Comparison of ENCODE assay signal across 25 mouse cellular contexts in the genomic region with DNA sequence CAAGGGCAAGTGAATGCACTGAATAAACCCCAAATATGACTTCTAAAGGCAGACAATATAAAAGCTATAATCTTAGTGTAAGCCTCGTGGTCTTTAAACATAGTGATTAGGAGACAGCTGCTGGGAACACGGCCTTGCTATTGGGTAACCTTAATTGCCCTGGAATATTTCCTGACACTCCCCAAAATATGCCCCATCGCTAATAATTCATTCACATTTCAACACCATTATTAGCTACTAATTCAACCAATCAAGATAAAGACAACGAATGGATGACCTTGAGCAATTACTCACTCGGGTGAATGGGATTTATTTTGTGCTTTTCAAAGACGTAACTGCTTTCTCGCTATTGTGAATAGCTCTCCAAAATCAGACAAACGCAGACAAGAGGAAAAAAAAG.
A peak's percentile ranks its signal among the peaks of the same experiment; 100 is the strongest.
DNase-seq lines count a peak whose midpoint lies in the region; ATAC-seq and TF ChIP-seq lines count a peak whose summit lies in the region.
"Had no signal": no experiment of that assay in that cellular context is flagged by ENCODE, and none has a peak within 500 bp of the region (broad histone marks: within the 10 kb centered on the region; RNA-seq: fewer than 3 reads in every experiment).

No protein-coding gene starts in this region.

- TF ChIP-seq CTCF in kidney, adult 2 months (conservative IDR thresholded peaks at IDR 0.05; ENCODE audit: insufficient read depth, insufficient read length, low read depth, low read length), result no peak
- TF ChIP-seq CTCF in midbrain, postnatal 0 days (IDR thresholded peaks at IDR 0.05), result no peak

- H3K27me3 ChIP-seq in kidney, adult 2 months (replicated peaks; ENCODE audit: control insufficient read depth, insufficient read depth, low read length), result no peaks in the 10 kb centered on the region
- H3K27me3 ChIP-seq in midbrain, embryonic 14.5 days (ENCODE audit: control insufficient read depth, insufficient read depth, low read length), result no peaks in the 10 kb centered on the region
- H3K27me3 ChIP-seq in midbrain, postnatal 0 days (ENCODE audit: insufficient read depth, low read length), result no peaks in the 10 kb centered on the region
- no peaks in the 10 kb centered on the region for H3K27me3 ChIP-seq in forebrain, embryonic 13.5 days
- H3K27me3 ChIP-seq: embryonic facial prominence, embryonic 13.5 days; hindbrain, embryonic 15.5 days; liver, embryonic 15.5 days had no signal

- DNase-seq in kidney, adult 2 months, result peak; percentile 1
- DNase-seq in kidney, postnatal 10 days, result no peak
- peak; percentile 17 for DNase-seq in midbrain, embryonic 14.5 days
- DNase-seq in midbrain, postnatal 0 days (ENCODE audit: low spot score), result no peak
- peak; percentile 27 for DNase-seq in retina, embryonic 14.5 days (ENCODE audit: low spot score)
- DNase-seq in spleen, adult 12 weeks (ENCODE audit: low spot score), result no peak
- DNase-seq: cerebellum, adult 18-20 months; cerebellum, postnatal 14 days; embryo, embryonic 11 days; heart, postnatal 4 days; kidney, adult 9 months; layer of hippocampus, adult 9-11 months; liver; right cerebral cortex, postnatal 14 days; thymus, postnatal 14 days had no signal

- H3K9me3 ChIP-seq in midbrain, embryonic 14.5 days (ENCODE audit: control insufficient read depth, low read length), result no peaks in the 10 kb centered on the region
- no peaks in the 10 kb centered on the region for H3K9me3 ChIP-seq in midbrain, postnatal 0 days (ENCODE audit: low read length)
- H3K9me3 ChIP-seq in forebrain, embryonic 13.5 days (replicated peaks), result no peaks in the 10 kb centered on the region
- H3K9me3 ChIP-seq: embryonic facial prominence, embryonic 13.5 days; heart, embryonic 10.5 days; hindbrain, embryonic 15.5 days; limb, embryonic 10.5 days; liver, embryonic 15.5 days had no signal

- H3K9ac ChIP-seq in midbrain, embryonic 14.5 days (replicated peaks; ENCODE audit: low read length), result no peak overlapping the region
- no peak overlapping the region for H3K9ac ChIP-seq in midbrain, postnatal 0 days (replicated peaks; ENCODE audit: low read length, poor library complexity, severe bottlenecking)
- no peak overlapping the region for H3K9ac ChIP-seq in forebrain, embryonic 13.5 days
- H3K9ac ChIP-seq: embryonic facial prominence, embryonic 13.5 days; hindbrain, embryonic 15.5 days; liver, embryonic 15.5 days had no signal

- H3K4me1 ChIP-seq in kidney, adult 2 months (ENCODE audit: control insufficient read depth, insufficient read depth, low read length), result no peaks in the 10 kb centered on the region
- no peaks in the 10 kb centered on the region for H3K4me1 ChIP-seq in midbrain, embryonic 14.5 days (ENCODE audit: control insufficient read depth, insufficient read depth, low read length)
- no peaks in the 10 kb centered on the region for H3K4me1 ChIP-seq in midbrain, postnatal 0 days (ENCODE audit: insufficient read depth, low read length)
- H3K4me1 ChIP-seq in forebrain, embryonic 13.5 days, result peaks cover 22% of the 10 kb centered on the region; the same call in 1 of the 2 replicates
- H3K4me1 ChIP-seq: heart, embryonic 10.5 days; hindbrain, embryonic 15.5 days; limb, embryonic 10.5 days; liver, embryonic 15.5 days had no signal

- no peaks in the 10 kb centered on the region for H3K36me3 ChIP-seq in kidney, adult 2 months (ENCODE audit: control insufficient read depth, insufficient read depth, low read length)
- H3K36me3 ChIP-seq in midbrain, embryonic 14.5 days (ENCODE audit: control insufficient read depth, insufficient read depth, low read length), result no peaks in the 10 kb centered on the region
- no peaks in the 10 kb centered on the region for H3K36me3 ChIP-seq in midbrain, postnatal 0 days (ENCODE audit: insufficient read depth, low read length)
- H3K36me3 ChIP-seq in forebrain, embryonic 13.5 days (ENCODE audit: poor library complexity, severe bottlenecking), result no peaks in the 10 kb centered on the region
- H3K36me3 ChIP-seq: embryonic facial prominence, embryonic 13.5 days; heart, embryonic 10.5 days; hindbrain, embryonic 15.5 days; limb, embryonic 10.5 days; liver, embryonic 15.5 days had no signal

- H3K4me2 ChIP-seq in midbrain, embryonic 14.5 days (ENCODE audit: low read length), result no peak overlapping the region
- H3K4me2 ChIP-seq in midbrain, postnatal 0 days (ENCODE audit: low read depth, low read length, poor library complexity, severe bottlenecking), result no peak overlapping the region
- no peak overlapping the region for H3K4me2 ChIP-seq in forebrain, embryonic 13.5 days
- H3K4me2 ChIP-seq: embryonic facial prominence, embryonic 13.5 days; hindbrain, embryonic 15.5 days; liver, embryonic 15.5 days had no signal

- H3K4me3 ChIP-seq in kidney, adult 2 months (ENCODE audit: insufficient read depth, low read depth, low read length), result no peak overlapping the region
- H3K4me3 ChIP-seq in midbrain, embryonic 14.5 days (replicated peaks; ENCODE audit: low read depth, low read length), result no peak overlapping the region
- H3K4me3 ChIP-seq in midbrain, postnatal 0 days (ENCODE audit: low read depth, low read length), result no peak overlapping the region
- H3K4me3 ChIP-seq in forebrain, embryonic 13.5 days, result no peak overlapping the region
- H3K4me3 ChIP-seq: embryonic facial prominence, embryonic 13.5 days; erythroblast, embryonic 14.5 days; heart, embryonic 10.5 days; hindbrain, embryonic 15.5 days; limb, embryonic 10.5 days; liver, embryonic 15.5 days had no signal

- H3K27ac ChIP-seq in kidney, adult 2 months (ENCODE audit: insufficient read depth, low read depth, low read length), result no peak overlapping the region
- no peak overlapping the region for H3K27ac ChIP-seq in midbrain, embryonic 14.5 days (replicated peaks; ENCODE audit: low read depth, low read length)
- H3K27ac ChIP-seq in midbrain, postnatal 0 days (ENCODE audit: low read depth, low read length), result no peak overlapping the region
- H3K27ac ChIP-seq in forebrain, embryonic 13.5 days, result no peak overlapping the region
- H3K27ac ChIP-seq: heart, embryonic 10.5 days; limb, embryonic 10.5 days; liver, embryonic 15.5 days; macrophage had no signal

- no peak for TF ChIP-seq POLR2A in kidney, adult 2 months (IDR thresholded peaks at IDR 0.05; ENCODE audit: low read depth, low read length)

- 54% methylated on average over 8 of the region's 8 CpGs for WGBS in kidney, adult 2 months
- WGBS in midbrain, embryonic 14.5 days, result 44% methylated on average over 8 of the region's 8 CpGs
- WGBS in midbrain, postnatal 0 days, result 35% methylated on average over 8 of the region's 8 CpGs
- 4% methylated on average over 8 of the region's 8 CpGs for WGBS in forebrain, embryonic 13.5 days

- no peak for ATAC-seq in midbrain, embryonic 14.5 days (ENCODE audit: low FRiP score, low TSS enrichment)
- ATAC-seq in midbrain, postnatal 0 days (ENCODE audit: low FRiP score), result no peak
- ATAC-seq in forebrain, embryonic 13.5 days, result peak; percentile 90
- ATAC-seq in frontal cortex, adult (ENCODE audit: low TSS enrichment), result no peak
- ATAC-seq: CD4-positive, CD25-positive, alpha-beta regulatory T cell, adult 4 months had no signal

Comparison
In these comparisons a context has a peak if more than half of its experiments do, and no peak if none do; other contexts are left out.
1. DNase-seq: peak in kidney, adult 2 months (single experiment), midbrain, embryonic 14.5 days (single experiment) and retina, embryonic 14.5 days (single experiment); none in kidney, postnatal 10 days (single experiment), midbrain, postnatal 0 days (single experiment) and spleen, adult 12 weeks (single experiment).